Mouse (Mus musculus): Measurements from ENCODE around the gene Il12b. TPM values are rescaled to one million over a fixed set of nuclear protein-coding genes. Genes with fewer than 3 reads are reported as not detected.
"Not testable (repeated sequence)": the region's sequence is repeated elsewhere in the genome, so short reads cannot be mapped to it uniquely, and the experiment has no call there.

The Il12b gene
- polyA plus RNA-seq, 1 experiment from 2014 or later = not detected

- 48% methylated on average over 1 of the region's 1 CpGs for WGBS
- Histone ChIP-seq H3K27ac (no peak overlapping the region), H3K36me3 (no peaks in the 10 kb centered on the region)
Measured at GRCm38 (mm10) chr11:44417403-44417802, 17.5 kb downstream of the Il12b start.

GRCm38 (mm10) chr11:44422337-44423111 is 22.7 kb downstream of the Il12b start:
- WGBS = 68% methylated on average over 10 of the region's 10 CpGs
- no peak overlapping the region for H3K9ac ChIP-seq
- no peaks in the 10 kb centered on the region for H3K36me3 ChIP-seq
- no peaks in the 10 kb centered on the region for H3K27me3 ChIP-seq (replicated peaks)
- no peaks in the 10 kb centered on the region for H3K4me1 ChIP-seq (replicated peaks)
- H3K9me3 ChIP-seq = no peaks in the 10 kb centered on the region
- no peak overlapping the region for H3K4me3 ChIP-seq (replicated peaks)
- H3K4me2 ChIP-seq (replicated peaks) = no peak overlapping the region
- ATAC-seq = no peak
- H3K27ac ChIP-seq = no peak overlapping the region

More at GRCm38 (mm10) chr11:44417403-44417802, 17.5 kb downstream of the Il12b start:
- no peaks in the 10 kb centered on the region for H3K27me3 ChIP-seq (replicated peaks)
- H3K9ac ChIP-seq = no peak overlapping the region
- H3K9me3 ChIP-seq = no peaks in the 10 kb centered on the region
- no peak overlapping the region for H3K4me2 ChIP-seq (replicated peaks)
- no peak for ATAC-seq
- H3K4me1 ChIP-seq (replicated peaks) = no peaks in the 10 kb centered on the region
- H3K4me3 ChIP-seq (replicated peaks) = no peak overlapping the region

- ATAC-seq = no peak
- Histone ChIP-seq H3K4me3 (replicated peaks) (no peak overlapping the region), H3K9me3 (no peaks in the 10 kb centered on the region), H3K27me3 (replicated peaks) (no peaks in the 10 kb centered on the region), H3K9ac (no peak overlapping the region), H3K4me2 (replicated peaks) (no peak overlapping the region), H3K4me1 (replicated peaks) (no peaks in the 10 kb centered on the region), H3K36me3 (no peaks in the 10 kb centered on the region), H3K27ac (no peak overlapping the region)
- WGBS = 39% methylated on average over 6 of the region's 6 CpGs
Measured at GRCm38 (mm10) chr11:44423261-44423660, 23.4 kb downstream of the Il12b start.

- 61% methylated on average over 5 of the region's 5 CpGs for WGBS
- Histone ChIP-seq H3K27me3 (replicated peaks) (no peaks in the 10 kb centered on the region), H3K4me2 (replicated peaks) (no peak overlapping the region), H3K27ac (no peak overlapping the region), H3K9ac (no peak overlapping the region), H3K9me3 (no peaks in the 10 kb centered on the region), H3K4me1 (replicated peaks) (no peaks in the 10 kb centered on the region), H3K4me3 (replicated peaks) (no peak overlapping the region), H3K36me3 (no peaks in the 10 kb centered on the region)
- no peak for ATAC-seq
Measured at GRCm38 (mm10) chr11:44423955-44424354, 24.1 kb downstream of the Il12b start.

- Histone ChIP-seq H3K9ac (no peak overlapping the region), H3K9me3 (no peaks in the 10 kb centered on the region), H3K4me1 (replicated peaks) (no peaks in the 10 kb centered on the region), H3K36me3 (no peaks in the 10 kb centered on the region), H3K4me3 (replicated peaks) (no peak overlapping the region), H3K27me3 (replicated peaks) (no peaks in the 10 kb centered on the region), H3K4me2 (replicated peaks) (no peak overlapping the region), H3K27ac (no peak overlapping the region)
- no peak for ATAC-seq
- 59% methylated on average over 8 of the region's 8 CpGs for WGBS
Measured at GRCm38 (mm10) chr11:44425006-44425405, 25.1 kb downstream of the Il12b start.

GRCm38 (mm10) chr11:44425626-44426025 is 25.8 kb downstream of the Il12b start:
- H3K9me3 ChIP-seq = no peaks in the 10 kb centered on the region
- H3K4me2 ChIP-seq (replicated peaks) = no peak overlapping the region
- H3K36me3 ChIP-seq = no peaks in the 10 kb centered on the region
- no peaks in the 10 kb centered on the region for H3K27me3 ChIP-seq (replicated peaks)
- no peak overlapping the region for H3K9ac ChIP-seq
- ATAC-seq = no peak
- H3K4me3 ChIP-seq (replicated peaks) = no peak overlapping the region
- H3K27ac ChIP-seq = no peak overlapping the region
- 75% methylated on average over 6 of the region's 6 CpGs for WGBS
- H3K4me1 ChIP-seq (replicated peaks) = no peaks in the 10 kb centered on the region

GRCm38 (mm10) chr11:44427951-44428350 is 28.1 kb downstream of the Il12b start:
- Histone ChIP-seq H3K4me1 (replicated peaks) (no peaks in the 10 kb centered on the region), H3K4me3 (replicated peaks) (no peak overlapping the region), H3K4me2 (replicated peaks) (no peak overlapping the region), H3K9ac (no peak overlapping the region), H3K36me3 (no peaks in the 10 kb centered on the region), H3K27ac (no peak overlapping the region), H3K27me3 (replicated peaks) (no peaks in the 10 kb centered on the region), H3K9me3 (no peaks in the 10 kb centered on the region)
- no peak for ATAC-seq
- 79% methylated on average over 2 of the region's 2 CpGs for WGBS

- no peaks in the 10 kb centered on the region for H3K4me1 ChIP-seq (replicated peaks)
Measured at GRCm38 (mm10) chr11:44430036-44430435, 30.2 kb downstream of the Il12b start.

GRCm38 (mm10) chr11:44437786-44438185 is 37.9 kb downstream of the Il12b start:
- Histone ChIP-seq H3K27ac (no peak overlapping the region), H3K9me3 (no peaks in the 10 kb centered on the region), H3K36me3 (no peaks in the 10 kb centered on the region), H3K27me3 (replicated peaks) (no peaks in the 10 kb centered on the region), H3K4me3 (replicated peaks) (no peak overlapping the region), H3K9ac (no peak overlapping the region), H3K4me1 (replicated peaks) (no peaks in the 10 kb centered on the region), H3K4me2 (replicated peaks) (no peak overlapping the region)
- no peak for ATAC-seq
- 96% methylated on average over 6 of the region's 6 CpGs for WGBS

More at GRCm38 (mm10) chr11:44430036-44430435, 30.2 kb downstream of the Il12b start:
- ATAC-seq = no peak
- Histone ChIP-seq H3K4me2 (replicated peaks) (no peak overlapping the region), H3K9me3 (no peaks in the 10 kb centered on the region), H3K9ac (no peak overlapping the region), H3K27me3 (replicated peaks) (no peaks in the 10 kb centered on the region), H3K36me3 (no peaks in the 10 kb centered on the region), H3K4me3 (replicated peaks) (no peak overlapping the region), H3K27ac (no peak overlapping the region)
- WGBS = 81% methylated on average over 3 of the region's 3 CpGs

- H3K4me1 ChIP-seq (replicated peaks) = no peaks in the 10 kb centered on the region
- H3K9ac ChIP-seq = no peak overlapping the region
- no peak overlapping the region for H3K4me3 ChIP-seq (replicated peaks)
- H3K9me3 ChIP-seq = no peaks in the 10 kb centered on the region
- no peak for ATAC-seq
- H3K27ac ChIP-seq = no peak overlapping the region
- H3K36me3 ChIP-seq = no peaks in the 10 kb centered on the region
- H3K27me3 ChIP-seq (replicated peaks) = no peaks in the 10 kb centered on the region
- H3K4me2 ChIP-seq (replicated peaks) = no peak overlapping the region
Measured at GRCm38 (mm10) chr11:44451046-44451445, 51.2 kb downstream of the Il12b start.

GRCm38 (mm10) chr11:44452016-44452415 is 52.2 kb downstream of the Il12b start:
- 87% methylated on average over 5 of the region's 5 CpGs for whole genome bisulfite sequencing
- H3K9me3 ChIP-seq; H3K9ac ChIP-seq; H3K4me2 ChIP-seq (replicated peaks); H3K27ac ChIP-seq; H3K36me3 ChIP-seq; ATAC-seq; H3K4me3 ChIP-seq (replicated peaks); H3K4me1 ChIP-seq (replicated peaks); H3K27me3 ChIP-seq (replicated peaks): not testable (repeated sequence)

GRCm38 (mm10) chr11:44453423-44453822 is 53.6 kb downstream of the Il12b start:
- Histone ChIP-seq H3K4me2 (replicated peaks) (no peak overlapping the region), H3K27ac (no peak overlapping the region), H3K4me3 (replicated peaks) (no peak overlapping the region), H3K9me3 (no peaks in the 10 kb centered on the region), H3K4me1 (replicated peaks) (no peaks in the 10 kb centered on the region), H3K9ac (no peak overlapping the region), H3K36me3 (no peaks in the 10 kb centered on the region), H3K27me3 (replicated peaks) (no peaks in the 10 kb centered on the region)
- WGBS = 50% methylated on average over 2 of the region's 2 CpGs
- ATAC-seq = peak; percentile 91

GRCm38 (mm10) chr11:44461493-44461892 is 61.6 kb downstream of the Il12b start:
- H3K4me2 ChIP-seq (replicated peaks) = no peak overlapping the region
- H3K9me3 ChIP-seq = no peaks in the 10 kb centered on the region
- ATAC-seq = no peak
- no peak overlapping the region for H3K27ac ChIP-seq
- H3K27me3 ChIP-seq (replicated peaks) = no peaks in the 10 kb centered on the region
- no peak overlapping the region for H3K4me3 ChIP-seq (replicated peaks)
- H3K36me3 ChIP-seq = 0 out of 2 replicates have a peak, but pooled peaks cover 4% of the 10 kb centered on the region
- no peak overlapping the region for H3K9ac ChIP-seq
- WGBS = 71% methylated on average over 6 of the region's 6 CpGs
- H3K4me1 ChIP-seq (replicated peaks) = no peaks in the 10 kb centered on the region

Measured in intestine, embryonic 15.5 days (tissue).